Mouse (Mus musculus): Measurements from ENCODE around the gene Wdr92. TPM values are rescaled to one million over a fixed set of nuclear protein-coding genes. Genes with fewer than 3 reads are reported as not detected.
"Not testable (repeated sequence)": the region's sequence is repeated elsewhere in the genome, so short reads cannot be mapped to it uniquely, and the experiment has no call there.

Gene Wdr92
- polyA plus RNA-seq, 1 experiment from 2014 or later: 20.7 TPM

- Histone ChIP-seq H3K9ac (replicated peaks) (no peak overlapping the region), H3K4me1 (peaks cover 25% of the 10 kb centered on the region), H3K4me3 (peak overlapping the region; percentile 96; the same call in 1 of the 2 replicates), H3K36me3 (peaks cover 8% of the 10 kb centered on the region), H3K27ac (replicated peaks) (no peak overlapping the region), H3K4me2 (replicated peaks) (peak overlapping the region; percentile 83), H3K9me3 (no peaks in the 10 kb centered on the region), H3K27me3 (no peaks in the 10 kb centered on the region)
- ATAC-seq (replicated peaks): no peak
- WGBS: 64% methylated on average over 5 of the region's 5 CpGs
Observed at GRCm38 (mm10) chr11:17212903-17213509, 31.1 kb downstream of the Wdr92 start.

- 85% methylated on average over 3 of the region's 3 CpGs for WGBS
- no peaks in the 10 kb centered on the region for H3K27me3 ChIP-seq
Observed at GRCm38 (mm10) chr11:17215475-17215874, 33.6 kb downstream of the Wdr92 start.

GRCm38 (mm10) chr11:17221126-17221525 lies 39.2 kb downstream of the Wdr92 start:
- no peaks in the 10 kb centered on the region for H3K9me3 ChIP-seq
- no peak overlapping the region for H3K4me3 ChIP-seq
- H3K4me2 ChIP-seq (replicated peaks): no peak overlapping the region
- no peak overlapping the region for H3K27ac ChIP-seq (replicated peaks)
- H3K9ac ChIP-seq (replicated peaks): no peak overlapping the region
- no peak for ATAC-seq (replicated peaks)
- H3K36me3 ChIP-seq: peaks cover 13% of the 10 kb centered on the region; the same call in 1 of the 2 replicates
- 97% methylated on average over 8 of the region's 8 CpGs for WGBS
- no peaks in the 10 kb centered on the region for H3K4me1 ChIP-seq
- no peaks in the 10 kb centered on the region for H3K27me3 ChIP-seq

More at GRCm38 (mm10) chr11:17215475-17215874, 33.6 kb downstream of the Wdr92 start:
- no peak overlapping the region for H3K9ac ChIP-seq (replicated peaks)
- H3K9me3 ChIP-seq: no peaks in the 10 kb centered on the region
- H3K4me3 ChIP-seq: no peak overlapping the region
- no peaks in the 10 kb centered on the region for H3K36me3 ChIP-seq
- H3K4me1 ChIP-seq: peaks cover 18% of the 10 kb centered on the region
- no peak overlapping the region for H3K27ac ChIP-seq (replicated peaks)
- ATAC-seq (replicated peaks): no peak
- H3K4me2 ChIP-seq (replicated peaks): no peak overlapping the region

GRCm38 (mm10) chr11:17232792-17233191 lies 50.9 kb downstream of the Wdr92 start:
- no peak for ATAC-seq (replicated peaks)
- Histone ChIP-seq H3K4me2 (replicated peaks) (no peak overlapping the region), H3K36me3 (peaks cover 23% of the 10 kb centered on the region), H3K4me3 (no peak overlapping the region), H3K27ac (replicated peaks) (no peak overlapping the region), H3K9ac (replicated peaks) (no peak overlapping the region), H3K4me1 (no peaks in the 10 kb centered on the region), H3K27me3 (no peaks in the 10 kb centered on the region), H3K9me3 (no peaks in the 10 kb centered on the region)
- 80% methylated on average over 5 of the region's 5 CpGs for WGBS

- Histone ChIP-seq H3K9ac (replicated peaks) (no peak overlapping the region), H3K27me3 (no peaks in the 10 kb centered on the region), H3K27ac (replicated peaks) (no peak overlapping the region), H3K36me3 (peaks cover 12% of the 10 kb centered on the region; the same call in 1 of the 2 replicates), H3K4me1 (no peaks in the 10 kb centered on the region), H3K9me3 (no peaks in the 10 kb centered on the region), H3K4me3 (no peak overlapping the region), H3K4me2 (replicated peaks) (no peak overlapping the region)
- 89% methylated on average over 5 of the region's 5 CpGs for WGBS
- ATAC-seq (replicated peaks): no peak
Observed at GRCm38 (mm10) chr11:17236449-17237037, 54.6 kb downstream of the Wdr92 start.

- ATAC-seq (replicated peaks): not testable (repeated sequence)
Observed at GRCm38 (mm10) chr11:17238598-17238997, 56.7 kb downstream of the Wdr92 start.

GRCm38 (mm10) chr11:17248715-17249114 lies 66.8 kb downstream of the Wdr92 start:
- H3K4me3 ChIP-seq: no peak overlapping the region

More at GRCm38 (mm10) chr11:17238598-17238997, 56.7 kb downstream of the Wdr92 start:
- not testable (repeated sequence) for H3K9ac ChIP-seq (replicated peaks); H3K4me1 ChIP-seq; H3K27me3 ChIP-seq; H3K4me2 ChIP-seq (replicated peaks); H3K27ac ChIP-seq (replicated peaks); H3K4me3 ChIP-seq; H3K9me3 ChIP-seq; H3K36me3 ChIP-seq
- 95% methylated on average over 5 of the region's 5 CpGs for WGBS

GRCm38 (mm10) chr11:17256813-17257365 lies 75.0 kb downstream of the Wdr92 start:
- Histone ChIP-seq H3K27me3 (no peaks in the 10 kb centered on the region), H3K36me3 (no peaks in the 10 kb centered on the region), H3K4me3 (peak overlapping the region; percentile 90), H3K4me2 (replicated peaks) (peak overlapping the region; percentile 82), H3K27ac (replicated peaks) (no peak overlapping the region), H3K4me1 (peaks cover 15% of the 10 kb centered on the region), H3K9ac (replicated peaks) (peak overlapping the region; percentile 91; the same call in 1 of the 2 replicates), H3K9me3 (no peaks in the 10 kb centered on the region)
- peak; percentile 85 for ATAC-seq (replicated peaks)
- 57% methylated on average over 8 of the region's 8 CpGs for WGBS

More at GRCm38 (mm10) chr11:17248715-17249114, 66.8 kb downstream of the Wdr92 start:
- Histone ChIP-seq H3K4me2 (replicated peaks) (no peak overlapping the region), H3K9me3 (no peaks in the 10 kb centered on the region), H3K27ac (replicated peaks) (no peak overlapping the region), H3K9ac (replicated peaks) (no peak overlapping the region), H3K27me3 (no peaks in the 10 kb centered on the region), H3K36me3 (no peaks in the 10 kb centered on the region), H3K4me1 (no peaks in the 10 kb centered on the region)
- ATAC-seq (replicated peaks): no peak

GRCm38 (mm10) chr11:17257443-17257842 lies 75.5 kb downstream of the Wdr92 start, which contains the start of gene C1d:
Gene C1d, plus strand, starts transcription at chr11:17257579.
- H3K27ac ChIP-seq (replicated peaks): peak within 1 kb of the TSS; percentile 91
- peak within 1 kb of the TSS; percentile 82 for H3K4me2 ChIP-seq (replicated peaks)
- no peaks in the 10 kb centered on the region for H3K9me3 ChIP-seq
- peak; percentile 96 for ATAC-seq (replicated peaks)
- H3K4me1 ChIP-seq: peaks cover 15% of the 10 kb centered on the region
- no peaks in the 10 kb centered on the region for H3K27me3 ChIP-seq
- H3K36me3 ChIP-seq: no peaks in the 10 kb centered on the region
- H3K4me3 ChIP-seq: peak within 1 kb of the TSS; percentile 90
- WGBS: under 1% methylated on average over 33 of the region's 33 CpGs
- peak within 1 kb of the TSS; percentile 91 for H3K9ac ChIP-seq (replicated peaks)

GRCm38 (mm10) chr11:17257861-17258260 lies 76.0 kb downstream of the Wdr92 start:
- Histone ChIP-seq H3K9me3 (no peaks in the 10 kb centered on the region), H3K27me3 (no peaks in the 10 kb centered on the region), H3K36me3 (no peaks in the 10 kb centered on the region), H3K4me2 (replicated peaks) (peak overlapping the region; percentile 82), H3K4me3 (peak overlapping the region; percentile 90), H3K27ac (replicated peaks) (peak overlapping the region; percentile 91), H3K9ac (replicated peaks) (peak overlapping the region; percentile 91), H3K4me1 (peaks cover 15% of the 10 kb centered on the region)
- ATAC-seq (replicated peaks): peak; percentile 27; the same call in 1 of the 2 replicates
- WGBS: under 1% methylated on average over 17 of the region's 17 CpGs

GRCm38 (mm10) chr11:17267176-17267575 lies 85.3 kb downstream of the Wdr92 start:
- Histone ChIP-seq H3K4me2 (replicated peaks) (no peak overlapping the region), H3K9me3 (no peaks in the 10 kb centered on the region), H3K4me1 (no peaks in the 10 kb centered on the region), H3K9ac (replicated peaks) (no peak overlapping the region), H3K4me3 (no peak overlapping the region), H3K27ac (replicated peaks) (no peak overlapping the region), H3K36me3 (peaks cover 21% of the 10 kb centered on the region), H3K27me3 (no peaks in the 10 kb centered on the region)
- ATAC-seq (replicated peaks): no peak
- 93% methylated on average over 4 of the region's 4 CpGs for WGBS

- no peak overlapping the region for H3K4me2 ChIP-seq (replicated peaks)
- no peaks in the 10 kb centered on the region for H3K9me3 ChIP-seq
- no peak for ATAC-seq (replicated peaks)
- peaks cover 20% of the 10 kb centered on the region for H3K36me3 ChIP-seq
- H3K27me3 ChIP-seq: no peaks in the 10 kb centered on the region
- WGBS: 91% methylated on average over 1 of the region's 1 CpGs
- H3K4me1 ChIP-seq: no peaks in the 10 kb centered on the region
- H3K4me3 ChIP-seq: no peak overlapping the region
- H3K27ac ChIP-seq (replicated peaks): no peak overlapping the region
- no peak overlapping the region for H3K9ac ChIP-seq (replicated peaks)
Observed at GRCm38 (mm10) chr11:17268801-17269200, 86.9 kb downstream of the Wdr92 start.

All from forebrain, embryonic 15.5 days (tissue).